Mouse (Mus musculus): ENCODE measurements around the gene Snrpd3. TPM values are rescaled to one million over a fixed set of nuclear protein-coding genes. Genes with fewer than 3 reads are reported as not detected.
"Not testable (repeated sequence)": the region's sequence is repeated elsewhere in the genome, so short reads cannot be mapped to it uniquely, and the experiment has no call there.

The Snrpd3 gene
- total RNA-seq (2015) (31.1 and 31.9 TPM in 2 replicates), total RNA-seq (2017) (39.2 and 42.4 TPM in 2 replicates)

GRCm38 (mm10) chr10:75517073-75517757, at the start of gene Snrpd3:
Gene Snrpd3 (plus strand): TSS chr10:75517551.
- ATAC-seq (ENCODE audit: poor library complexity, severe bottlenecking): peak; percentile 85

- ATAC-seq (ENCODE audit: poor library complexity, severe bottlenecking): peak; percentile 99
These were observed 43.9 kb upstream of the Snrpd3 start for GRCm38 (mm10) chr10:75473411-75473810.

DNA sequence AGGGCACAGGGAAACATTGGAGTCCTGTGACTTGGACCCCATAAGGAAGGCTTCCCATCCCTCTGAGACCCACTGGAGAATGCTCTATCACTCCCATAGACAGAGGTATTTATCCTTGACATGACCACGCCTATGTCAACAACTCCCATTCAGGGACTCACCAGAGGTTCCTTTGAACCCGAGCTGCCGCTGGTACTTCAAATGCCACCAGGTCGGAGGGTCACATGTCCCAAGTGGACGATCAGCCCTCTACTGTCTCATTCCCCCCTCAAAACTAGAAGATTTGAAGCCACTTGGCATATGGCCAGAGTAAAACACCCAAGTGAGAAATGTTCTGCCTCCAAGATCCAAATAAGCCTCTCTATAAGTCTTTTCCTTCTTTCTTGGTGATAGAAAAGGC, 42.8 kb upstream of the Snrpd3 start:
- ATAC-seq (ENCODE audit: poor library complexity, severe bottlenecking): no peak

DNA sequence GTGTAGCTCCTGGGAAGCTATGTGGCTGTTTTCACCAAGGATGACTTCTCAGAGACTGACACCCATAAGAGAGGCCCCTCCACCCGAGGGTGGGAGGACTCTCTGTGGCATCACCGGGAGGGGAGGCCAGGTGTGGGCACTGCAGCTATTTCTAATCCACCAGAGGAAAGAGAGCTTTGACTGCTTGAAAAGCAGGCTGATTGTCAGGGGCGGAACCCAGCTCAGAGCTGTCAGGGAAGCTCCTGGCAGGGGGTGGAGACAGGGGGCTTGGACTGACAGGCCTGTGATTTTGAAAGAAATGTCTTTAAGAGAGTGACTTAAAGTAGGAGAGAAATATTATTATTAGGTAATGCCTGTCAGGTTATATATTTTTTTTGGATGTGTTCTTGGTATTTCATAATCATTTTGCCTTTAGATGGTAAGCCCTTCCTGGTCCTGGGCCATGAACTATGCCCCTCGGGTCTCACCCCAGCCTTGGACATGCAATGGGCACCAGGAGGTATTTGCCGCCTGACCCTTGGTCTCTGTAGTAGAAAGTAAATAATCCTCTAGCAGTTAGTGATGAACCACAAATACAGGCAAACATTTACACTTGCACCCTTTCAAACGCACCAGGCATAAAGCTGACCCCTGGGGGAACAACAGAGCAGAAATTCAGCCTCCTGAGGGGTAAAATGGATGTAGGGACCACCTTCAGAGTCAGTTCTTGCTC, 42.1 kb upstream of the Snrpd3 start:
- ATAC-seq (ENCODE audit: poor library complexity, severe bottlenecking): not testable (repeated sequence)

DNA sequence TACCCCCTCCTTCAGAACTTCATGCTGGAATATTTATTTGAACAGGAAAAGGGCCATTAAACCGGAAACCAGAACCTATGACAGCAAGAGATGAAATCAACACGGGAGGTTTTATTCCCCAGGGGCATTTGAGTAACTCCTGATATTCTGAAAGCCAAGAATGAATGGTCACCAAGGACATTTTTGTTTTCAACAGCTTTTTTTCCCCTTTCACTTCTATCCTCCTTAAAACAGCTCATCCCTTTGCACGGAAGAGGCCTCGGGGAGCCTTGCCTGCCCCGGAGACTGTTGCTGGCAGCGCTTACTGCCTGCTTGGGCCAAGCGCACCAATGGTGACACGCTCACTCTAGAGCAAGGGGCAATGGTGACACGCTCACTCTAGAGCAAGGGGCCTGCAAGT, 40.3 kb upstream of the Snrpd3 start:
- no peak for ATAC-seq (ENCODE audit: poor library complexity, severe bottlenecking)

DNA sequence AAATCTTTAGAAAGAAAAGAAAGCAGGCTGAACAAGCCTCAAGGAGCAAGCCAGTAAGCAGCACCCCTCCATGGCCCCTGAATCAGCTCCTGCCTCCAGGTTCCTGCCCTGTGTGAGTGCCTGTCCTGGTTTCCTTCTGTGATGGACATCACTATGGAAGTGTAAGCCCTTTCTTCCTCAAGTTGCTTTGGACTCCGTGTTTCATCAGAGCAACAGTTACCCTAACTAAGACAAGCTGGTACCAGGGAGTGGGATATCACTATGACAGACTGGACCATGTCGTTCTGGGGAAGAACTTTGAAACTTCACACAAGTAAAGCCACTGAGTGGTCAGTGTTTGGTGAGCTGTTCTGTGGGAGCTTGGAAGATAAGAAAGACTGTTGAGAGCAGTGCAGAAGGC, 37.4 kb upstream of the Snrpd3 start:
- ATAC-seq (ENCODE audit: poor library complexity, severe bottlenecking): no peak

- no peak for ATAC-seq (ENCODE audit: poor library complexity, severe bottlenecking)
These were observed 35.6 kb upstream of the Snrpd3 start for GRCm38 (mm10) chr10:75481703-75482102.

- ATAC-seq (ENCODE audit: poor library complexity, severe bottlenecking): no peak
These were observed 35.1 kb upstream of the Snrpd3 start for GRCm38 (mm10) chr10:75482271-75482670.

DNA sequence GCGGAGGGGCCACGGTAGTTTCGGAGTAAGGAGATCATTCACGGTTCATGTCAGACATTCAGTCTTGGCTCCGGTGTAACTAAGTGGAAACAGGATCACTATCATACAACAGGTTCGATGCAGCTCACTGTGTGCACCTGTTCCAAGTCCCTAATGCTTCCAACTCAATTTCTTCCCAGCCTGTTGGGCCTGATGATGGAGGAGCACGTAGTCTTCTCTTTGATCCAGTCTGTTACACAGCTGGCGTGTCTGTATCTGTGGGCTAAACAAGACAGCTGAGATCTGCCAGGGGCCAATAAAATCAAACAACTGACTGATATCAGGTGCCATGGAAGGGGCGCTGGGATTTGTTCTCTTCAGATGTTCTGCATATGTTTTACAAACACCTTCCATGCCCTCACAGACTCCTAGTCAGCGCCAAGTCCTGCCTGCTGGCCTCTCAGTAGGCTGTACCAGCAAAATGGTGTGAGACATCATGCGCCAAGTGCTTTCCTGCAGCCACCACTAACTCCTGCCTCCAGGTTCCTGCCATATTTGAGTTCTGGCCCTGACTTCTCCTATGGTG, 34.4 kb upstream of the Snrpd3 start:
- ATAC-seq (ENCODE audit: poor library complexity, severe bottlenecking): no peak

GRCm38 (mm10) chr10:75484066-75484465, 33.3 kb upstream of the Snrpd3 start:
- no peak for ATAC-seq (ENCODE audit: poor library complexity, severe bottlenecking)

DNA sequence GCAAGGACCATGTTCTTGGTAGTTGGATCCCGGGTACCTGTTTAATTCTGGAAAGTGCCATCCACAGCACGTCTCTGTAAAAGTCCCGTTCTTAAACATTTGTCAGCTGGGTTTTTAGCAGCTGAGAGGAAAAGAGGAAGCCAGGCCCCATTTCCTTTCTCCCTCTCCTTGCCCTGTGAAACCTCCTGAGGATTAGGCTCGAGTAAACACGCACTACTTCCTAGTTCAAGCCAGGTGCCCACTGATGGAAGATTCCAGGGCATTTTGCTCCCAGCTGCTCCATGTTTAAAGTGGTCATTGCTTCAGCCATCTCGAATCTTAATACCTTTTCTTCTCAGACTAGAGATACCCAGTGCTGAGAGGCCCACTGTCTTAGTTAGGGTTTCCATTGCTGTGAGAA, 32.6 kb upstream of the Snrpd3 start:
- ATAC-seq (ENCODE audit: poor library complexity, severe bottlenecking): peak; percentile 48; the same call in 1 of the 2 replicates

- ATAC-seq (ENCODE audit: poor library complexity, severe bottlenecking): peak; percentile 88
These were observed 31.0 kb upstream of the Snrpd3 start for GRCm38 (mm10) chr10:75486086-75486979.

GRCm38 (mm10) chr10:75487131-75487530, 30.2 kb upstream of the Snrpd3 start:
- ATAC-seq (ENCODE audit: poor library complexity, severe bottlenecking): no peak

DNA sequence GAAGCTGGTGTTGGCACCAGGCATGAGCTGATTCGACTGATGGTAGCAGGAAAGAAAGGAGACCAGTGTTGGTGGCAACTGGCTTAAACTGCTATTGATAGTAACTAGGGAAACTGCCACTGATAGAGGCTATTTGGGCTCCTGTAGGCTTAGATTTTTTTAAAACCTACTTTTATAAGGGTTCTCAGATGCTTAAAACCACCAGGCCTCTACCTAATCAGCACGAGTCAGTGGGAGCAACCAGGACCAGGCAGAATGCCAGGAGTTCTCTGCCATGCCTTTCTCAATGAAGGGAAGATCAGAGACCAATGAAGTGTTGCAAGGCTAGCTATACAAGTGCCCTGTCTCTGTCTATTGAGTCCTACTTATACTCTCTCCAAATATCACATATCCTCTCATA, 27.8 kb upstream of the Snrpd3 start:
- ATAC-seq (ENCODE audit: poor library complexity, severe bottlenecking): no peak

- peak; percentile 68 for ATAC-seq (ENCODE audit: poor library complexity, severe bottlenecking)
These were observed 26.6 kb upstream of the Snrpd3 start for GRCm38 (mm10) chr10:75490731-75491130.

DNA sequence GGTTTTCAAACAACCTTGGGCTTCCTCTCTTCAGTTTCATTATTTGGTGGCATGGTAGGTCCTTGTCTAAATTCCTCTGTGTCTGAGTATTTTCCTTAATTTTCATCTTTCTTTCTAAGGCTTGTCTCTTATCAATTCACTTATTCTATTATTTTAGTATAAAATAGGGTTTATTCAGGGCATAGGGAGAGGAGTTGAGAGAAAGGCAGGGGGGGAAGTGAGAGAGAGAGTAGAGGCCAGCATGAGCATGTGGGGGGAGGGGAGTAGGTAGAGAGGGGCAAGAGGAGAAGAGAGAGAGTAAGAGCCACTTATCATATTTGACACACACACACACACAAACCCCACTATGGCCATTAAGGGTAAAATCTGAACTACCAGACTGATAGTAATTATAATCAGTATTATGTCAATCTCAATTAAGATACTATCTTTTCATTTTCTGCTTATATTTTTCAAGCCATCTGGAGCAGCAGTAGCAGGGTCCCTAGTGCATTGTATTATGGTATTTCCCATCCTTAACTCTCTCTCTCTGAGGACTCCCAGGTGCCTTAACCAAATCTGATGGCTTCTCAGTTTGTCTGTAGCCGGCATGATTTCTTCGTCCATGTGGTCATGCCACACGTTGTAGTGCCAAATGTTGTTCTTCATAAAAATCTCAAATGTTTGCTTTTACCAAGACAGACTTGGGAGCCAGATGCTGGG, 26.0 kb upstream of the Snrpd3 start:
- ATAC-seq (ENCODE audit: poor library complexity, severe bottlenecking): no peak

DNA sequence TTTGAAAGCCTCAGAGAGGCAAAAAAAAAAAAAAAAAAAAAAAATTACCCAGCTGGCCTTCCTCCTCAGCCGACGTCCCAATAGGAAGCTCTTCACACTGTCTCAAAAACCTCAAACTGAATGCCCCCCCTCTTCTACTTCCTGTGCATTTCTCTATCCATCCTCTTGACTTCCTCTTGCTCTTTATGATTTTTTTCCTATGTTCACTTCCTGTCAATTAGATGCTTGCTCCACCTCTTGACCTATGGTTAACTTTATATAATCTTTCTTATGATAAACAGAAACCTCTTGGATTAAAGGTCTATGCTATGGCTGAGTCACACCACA, 25.5 kb upstream of the Snrpd3 start:
- peak; percentile 64 for ATAC-seq (ENCODE audit: poor library complexity, severe bottlenecking)

DNA sequence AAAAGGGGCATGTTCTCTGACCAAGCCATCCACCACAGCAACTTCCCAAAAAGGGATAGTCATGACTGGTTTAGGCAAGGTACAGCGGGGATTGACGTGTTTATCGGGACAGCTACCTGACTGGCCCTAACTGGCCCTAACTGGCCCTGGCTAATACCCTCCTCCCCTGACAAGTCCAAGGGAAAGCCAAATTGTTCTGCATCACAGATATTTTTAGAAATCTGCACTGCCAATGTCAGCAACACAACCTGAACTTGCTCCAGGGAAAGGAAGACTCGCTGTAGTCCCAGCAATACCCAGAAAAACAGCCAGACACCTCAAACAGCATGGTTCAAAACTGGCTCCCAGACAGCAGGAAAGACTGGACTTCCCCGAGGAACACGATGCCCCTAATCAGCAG, 22.0 kb upstream of the Snrpd3 start:
- no peak for ATAC-seq (ENCODE audit: poor library complexity, severe bottlenecking)

- no peak for ATAC-seq (ENCODE audit: poor library complexity, severe bottlenecking)
These were observed 21.4 kb upstream of the Snrpd3 start for GRCm38 (mm10) chr10:75495921-75496320.

GRCm38 (mm10) chr10:75499214-75499613, 18.1 kb upstream of the Snrpd3 start:
- peak; percentile 51 for ATAC-seq (ENCODE audit: poor library complexity, severe bottlenecking)

DNA sequence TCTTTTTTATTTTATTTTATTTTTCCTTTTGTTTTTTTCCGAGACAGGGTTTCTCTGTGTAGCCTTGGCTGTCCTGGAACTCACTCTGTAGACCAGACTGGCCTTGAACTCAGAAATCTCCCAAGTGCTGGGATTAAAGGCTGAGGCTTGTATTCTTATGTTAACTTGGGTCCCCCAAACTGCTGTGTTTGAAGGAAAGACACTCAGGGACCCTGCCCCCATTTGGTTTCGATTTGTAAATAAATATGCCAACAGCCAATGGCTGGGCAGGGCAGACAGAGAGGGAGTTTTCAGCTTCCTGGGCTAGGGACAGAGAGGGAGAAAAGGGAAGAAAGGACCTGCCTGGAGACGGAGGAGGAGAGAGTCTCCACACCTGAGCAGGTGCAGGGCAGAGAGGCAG, 17.6 kb upstream of the Snrpd3 start:
- ATAC-seq (ENCODE audit: poor library complexity, severe bottlenecking): no peak

Data from megakaryocyte, adult 5-6 weeks (primary cell).